Mouse (Mus musculus): ENCODE data around the gene Fezf2. TPM values are rescaled to one million over a fixed set of nuclear protein-coding genes. Genes with fewer than 3 reads are reported as not detected.

Fezf2 gene
- polyA plus RNA-seq, 1 experiment from 2014 or later, result not detected

- H3K4me1 ChIP-seq (ENCODE audit: control insufficient read depth, insufficient read depth, low read length), result peaks cover 14% of the 10 kb centered on the region
- H3K9ac ChIP-seq (ENCODE audit: low read depth, low read length), result no peak overlapping the region
- no peaks in the 10 kb centered on the region for H3K36me3 ChIP-seq (ENCODE audit: control insufficient read depth, insufficient read depth, low read length)
- peak overlapping the region; percentile 14 for H3K4me3 ChIP-seq (ENCODE audit: low read length)
- peaks cover 97% of the 10 kb centered on the region for H3K27me3 ChIP-seq (ENCODE audit: control insufficient read depth, insufficient read depth, low read length)
- WGBS, result 3% methylated on average over 24 of the region's 24 CpGs
- peak overlapping the region; percentile 31; the same call in 1 of the 2 replicates for H3K4me2 ChIP-seq (replicated peaks; ENCODE audit: low read depth, low read length)
- no peaks in the 10 kb centered on the region for H3K9me3 ChIP-seq (ENCODE audit: control insufficient read depth, low read length)
- H3K27ac ChIP-seq (ENCODE audit: low read depth, low read length), result no peak overlapping the region
- no peak for ATAC-seq (ENCODE audit: low FRiP score, low TSS enrichment)
These were observed 3.8 kb downstream of the Fezf2 start for GRCm38 (mm10) chr14:12344061-12344745.

GRCm38 (mm10) chr14:12343451-12343941, 4.5 kb downstream of the Fezf2 start:
- ATAC-seq (ENCODE audit: low FRiP score, low TSS enrichment), result no peak
- Histone ChIP-seq H3K4me3 (ENCODE audit: low read length) (no peak overlapping the region), H3K36me3 (ENCODE audit: control insufficient read depth, insufficient read depth, low read length) (no peaks in the 10 kb centered on the region), H3K9ac (ENCODE audit: low read depth, low read length) (no peak overlapping the region), H3K4me1 (ENCODE audit: control insufficient read depth, insufficient read depth, low read length) (peaks cover 14% of the 10 kb centered on the region), H3K4me2 (replicated peaks; ENCODE audit: low read depth, low read length) (no peak overlapping the region), H3K27ac (ENCODE audit: low read depth, low read length) (no peak overlapping the region), H3K27me3 (ENCODE audit: control insufficient read depth, insufficient read depth, low read length) (peaks cover 94% of the 10 kb centered on the region), H3K9me3 (ENCODE audit: control insufficient read depth, low read length) (no peaks in the 10 kb centered on the region)
- WGBS, result 3% methylated on average over 20 of the region's 20 CpGs

GRCm38 (mm10) chr14:12342458-12343131, 5.4 kb downstream of the Fezf2 start:
- no peaks in the 10 kb centered on the region for H3K9me3 ChIP-seq (ENCODE audit: control insufficient read depth, low read length)
- peaks cover 14% of the 10 kb centered on the region for H3K4me1 ChIP-seq (ENCODE audit: control insufficient read depth, insufficient read depth, low read length)
- no peaks in the 10 kb centered on the region for H3K36me3 ChIP-seq (ENCODE audit: control insufficient read depth, insufficient read depth, low read length)
- no peak overlapping the region for H3K9ac ChIP-seq (ENCODE audit: low read depth, low read length)
- no peak overlapping the region for H3K27ac ChIP-seq (ENCODE audit: low read depth, low read length)
- no peak overlapping the region for H3K4me3 ChIP-seq (ENCODE audit: low read length)
- no peak for ATAC-seq (ENCODE audit: low FRiP score, low TSS enrichment)
- no peak overlapping the region for H3K4me2 ChIP-seq (replicated peaks; ENCODE audit: low read depth, low read length)
- WGBS, result 2% methylated on average over 23 of the region's 23 CpGs
- H3K27me3 ChIP-seq (ENCODE audit: control insufficient read depth, insufficient read depth, low read length), result peaks cover 94% of the 10 kb centered on the region

GRCm38 (mm10) chr14:12341789-12342457, 6.1 kb downstream of the Fezf2 start:
- Histone ChIP-seq H3K36me3 (ENCODE audit: control insufficient read depth, insufficient read depth, low read length) (no peaks in the 10 kb centered on the region), H3K4me1 (ENCODE audit: control insufficient read depth, insufficient read depth, low read length) (peaks cover 14% of the 10 kb centered on the region), H3K27ac (ENCODE audit: low read depth, low read length) (no peak overlapping the region), H3K27me3 (ENCODE audit: control insufficient read depth, insufficient read depth, low read length) (peaks cover 94% of the 10 kb centered on the region), H3K4me3 (ENCODE audit: low read length) (no peak overlapping the region), H3K4me2 (replicated peaks; ENCODE audit: low read depth, low read length) (no peak overlapping the region), H3K9me3 (ENCODE audit: control insufficient read depth, low read length) (no peaks in the 10 kb centered on the region), H3K9ac (ENCODE audit: low read depth, low read length) (no peak overlapping the region)
- ATAC-seq (ENCODE audit: low FRiP score, low TSS enrichment), result no peak
- 2% methylated on average over 24 of the region's 24 CpGs for WGBS

GRCm38 (mm10) chr14:12341075-12341788, 6.8 kb downstream of the Fezf2 start:
- no peak for ATAC-seq (ENCODE audit: low FRiP score, low TSS enrichment)
- peaks cover 14% of the 10 kb centered on the region for H3K4me1 ChIP-seq (ENCODE audit: control insufficient read depth, insufficient read depth, low read length)
- no peak overlapping the region for H3K9ac ChIP-seq (ENCODE audit: low read depth, low read length)
- H3K27ac ChIP-seq (ENCODE audit: low read depth, low read length), result no peak overlapping the region
- H3K4me2 ChIP-seq (replicated peaks; ENCODE audit: low read depth, low read length), result no peak overlapping the region; the same call in 1 of the 2 replicates
- no peaks in the 10 kb centered on the region for H3K9me3 ChIP-seq (ENCODE audit: control insufficient read depth, low read length)
- H3K36me3 ChIP-seq (ENCODE audit: control insufficient read depth, insufficient read depth, low read length), result no peaks in the 10 kb centered on the region
- WGBS, result under 1% methylated on average over 42 of the region's 42 CpGs
- H3K27me3 ChIP-seq (ENCODE audit: control insufficient read depth, insufficient read depth, low read length), result peaks cover 94% of the 10 kb centered on the region
- H3K4me3 ChIP-seq (ENCODE audit: low read length), result peak overlapping the region; percentile 2; the same call in 1 of the 2 replicates

GRCm38 (mm10) chr14:12340238-12341074, 7.5 kb downstream of the Fezf2 start:
- Histone ChIP-seq H3K4me3 (ENCODE audit: low read length) (0 out of 2 replicates have a peak overlapping the region, but pooled peaks have one; percentile 2), H3K4me2 (replicated peaks; ENCODE audit: low read depth, low read length) (no peak overlapping the region), H3K27ac (ENCODE audit: low read depth, low read length) (no peak overlapping the region), H3K9ac (ENCODE audit: low read depth, low read length) (no peak overlapping the region), H3K9me3 (ENCODE audit: control insufficient read depth, low read length) (no peaks in the 10 kb centered on the region), H3K27me3 (ENCODE audit: control insufficient read depth, insufficient read depth, low read length) (peaks cover 94% of the 10 kb centered on the region), H3K36me3 (ENCODE audit: control insufficient read depth, insufficient read depth, low read length) (no peaks in the 10 kb centered on the region), H3K4me1 (ENCODE audit: control insufficient read depth, insufficient read depth, low read length) (peaks cover 10% of the 10 kb centered on the region)
- under 1% methylated on average over 19 of the region's 19 CpGs for WGBS
- no peak for ATAC-seq (ENCODE audit: low FRiP score, low TSS enrichment)

GRCm38 (mm10) chr14:12338811-12339565, 9.0 kb downstream of the Fezf2 start:
- Histone ChIP-seq H3K36me3 (ENCODE audit: control insufficient read depth, insufficient read depth, low read length) (no peaks in the 10 kb centered on the region), H3K9me3 (ENCODE audit: control insufficient read depth, low read length) (no peaks in the 10 kb centered on the region)
- ATAC-seq (ENCODE audit: low FRiP score, low TSS enrichment), result no peak

More at GRCm38 (mm10) chr14:12338811-12339565, 9.0 kb downstream of the Fezf2 start:
- no peak overlapping the region for H3K4me2 ChIP-seq (replicated peaks; ENCODE audit: low read depth, low read length)
- no peak overlapping the region for H3K9ac ChIP-seq (ENCODE audit: low read depth, low read length)
- H3K4me1 ChIP-seq (ENCODE audit: control insufficient read depth, insufficient read depth, low read length), result no peaks in the 10 kb centered on the region; the same call in 1 of the 2 replicates
- no peak overlapping the region for H3K4me3 ChIP-seq (ENCODE audit: low read length)
- WGBS, result under 1% methylated on average over 10 of the region's 10 CpGs
- peaks cover 87% of the 10 kb centered on the region for H3K27me3 ChIP-seq (ENCODE audit: control insufficient read depth, insufficient read depth, low read length)
- no peak overlapping the region for H3K27ac ChIP-seq (ENCODE audit: low read depth, low read length)

All from kidney, embryonic 14.5 days (tissue).